Mouse (Mus musculus) midbrain, embryonic 14.5 days (tissue): ENCODE data around the gene Fsd1l. TPM values are rescaled to one million over a fixed set of nuclear protein-coding genes. Genes with fewer than 3 reads are reported as not detected.
"Not testable (repeated sequence)": the region's sequence is repeated elsewhere in the genome, so short reads cannot be mapped to it uniquely, and the experiment has no call there.

Experiments used
- ATAC-seq: fragments of 200-750 bp; cut with Nextera tagmentation; 2 replicates; pipeline ENCODE4 v1.8.0; 2017; ENCODE audit warnings: moderate number of reproducible peaks, moderate library complexity; ENCODE audit not compliant: low FRiP score, low TSS enrichment
- DNase-seq: peaks from one replicate; pipeline ENCODE4 v3.0.0-alpha.2; 2015
- H3K27ac ChIP-seq: fragments of 300-500 bp; sonication (generic); replicated peaks from 2 replicates; pipeline ENCODE4 v1.5.1; 2014; ENCODE audit warnings: mild to moderate bottlenecking, low read depth, low read length, moderate library complexity
- H3K27me3 ChIP-seq: fragments of 300-500 bp; sonication (generic); 2 replicates; pipeline ENCODE4 v1.6.1; 2014; ENCODE audit warnings: low read length, control low read depth, mixed read lengths; ENCODE audit not compliant: control insufficient read depth, insufficient read depth
- H3K36me3 ChIP-seq: fragments of 300-500 bp; sonication (generic); 2 replicates; pipeline ENCODE4 v1.6.1; 2014; ENCODE audit warnings: low read length, control low read depth; ENCODE audit not compliant: control insufficient read depth, insufficient read depth
- H3K4me1 ChIP-seq: fragments of 300-500 bp; sonication (generic); 2 replicates; pipeline ENCODE4 v1.6.1; 2014; ENCODE audit warnings: mild to moderate bottlenecking, antibody characterized with exemption, low read length, control low read depth; ENCODE audit not compliant: control insufficient read depth, insufficient read depth
- H3K4me2 ChIP-seq: fragments of 300-500 bp; sonication (generic); 2 replicates; pipeline ENCODE4 v1.6.1; 2014; ENCODE audit warnings: mild to moderate bottlenecking, low read length, moderate library complexity
- H3K4me3 ChIP-seq: fragments of 300-500 bp; sonication (generic); replicated peaks from 2 replicates; pipeline ENCODE4 v1.5.1; 2014; ENCODE audit warnings: low read depth, low read length
- H3K9ac ChIP-seq: fragments of 300-500 bp; sonication (generic); replicated peaks from 2 replicates; pipeline ENCODE4 v1.6.1; 2014; ENCODE audit warnings: mild to moderate bottlenecking, low read length, moderate library complexity
- H3K9me3 ChIP-seq: fragments of 300-500 bp; sonication (generic); 2 replicates; pipeline ENCODE4 v1.6.1; 2016; ENCODE audit warnings: low read length, control low read depth, mixed read lengths; ENCODE audit not compliant: control insufficient read depth
- WGBS: fragments of 180-500 bp; shearing (Covaris S2); extraction: QIAGEN DNeasy Blood & Tissue Kit; methylation state at CpG from one replicate; pipeline ENCODE4 v1.1.7; 2014; 5-methylcytosine and 5-hydroxymethylcytosine counted together
- polyA plus RNA-seq: library from polyadenylated mRNA; unstranded; fragments of >200 nt; fragmentation: Nextera tagmentation; extraction: Ambion mirVana; gene quantifications from 2 replicates; pipeline ENCODE4 v1.2.1, GENCODE M21; 2014

The Fsd1l gene
- polyA plus RNA-seq, 1 experiment from 2014 or later: 37.0 TPM

DNA sequence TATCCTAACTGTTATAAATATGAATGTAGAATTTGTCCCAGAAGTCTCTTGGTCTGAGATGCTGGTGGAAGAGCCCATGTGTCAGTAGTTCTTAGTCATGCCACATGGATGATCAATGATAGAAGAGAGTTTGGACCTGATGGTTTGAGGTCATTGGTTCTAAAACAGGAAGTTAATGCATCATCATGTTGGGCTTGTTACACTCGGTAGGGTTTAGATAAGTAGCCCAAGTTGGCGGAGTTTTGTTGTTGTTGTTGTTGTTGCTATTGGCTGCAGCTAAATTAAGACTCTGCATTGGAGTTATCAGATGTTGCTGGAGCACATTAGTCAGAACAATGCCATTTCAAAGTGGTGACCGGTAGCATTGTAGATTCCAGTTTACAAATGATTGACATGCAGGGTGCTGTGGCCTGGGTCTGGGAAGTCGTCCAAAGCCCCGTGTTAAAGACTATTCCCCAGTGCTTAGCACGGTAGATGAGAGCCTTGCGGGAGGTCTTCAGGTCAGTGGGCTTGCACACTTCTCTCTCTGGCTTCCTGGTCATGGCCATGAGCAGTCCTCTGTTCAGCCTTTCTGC lies 7.4 kb downstream of the Fsd1l start:
- Histone ChIP-seq H3K4me3 (no peak overlapping the region), H3K27ac (no peak overlapping the region), H3K4me1 (peaks cover 44% of the 10 kb centered on the region), H3K36me3 (0 out of 2 replicates have a peak, but pooled peaks cover 5% of the 10 kb centered on the region), H3K4me2 (no peak overlapping the region), H3K9ac (no peak overlapping the region), H3K9me3 (no peaks in the 10 kb centered on the region), H3K27me3 (no peaks in the 10 kb centered on the region)
- WGBS: 82% methylated on average over 7 of the region's 7 CpGs
- ATAC-seq (no peak), DNase-seq (no peak)

DNA sequence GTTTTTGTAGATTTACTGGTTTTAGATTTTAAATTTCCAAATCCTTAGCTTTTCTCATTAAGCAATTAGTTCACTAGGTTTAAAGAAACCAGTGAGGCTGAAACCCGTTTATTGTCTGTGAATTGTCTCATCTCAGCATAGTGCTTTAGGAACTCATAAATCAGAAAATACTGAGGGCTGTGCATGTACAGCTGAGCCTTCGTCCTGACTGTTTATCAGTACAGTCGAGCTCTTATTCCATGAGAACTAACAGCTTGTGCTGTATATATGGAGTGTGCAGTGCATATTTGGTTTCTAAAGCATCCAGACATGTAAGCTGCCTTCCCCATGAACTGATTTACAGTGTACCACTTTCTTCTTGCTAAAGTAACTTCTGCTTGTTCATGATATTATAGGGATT lies 26.8 kb downstream of the Fsd1l start:
- no peaks in the 10 kb centered on the region for H3K9me3 ChIP-seq
- H3K4me3 ChIP-seq: no peak overlapping the region
- H3K4me1 ChIP-seq: no peaks in the 10 kb centered on the region
- H3K27me3 ChIP-seq: no peaks in the 10 kb centered on the region
- H3K9ac ChIP-seq: no peak overlapping the region
- 89% methylated on average over 3 of the region's 3 CpGs for whole genome bisulfite sequencing
- H3K27ac ChIP-seq: no peak overlapping the region
- peaks cover 40% of the 10 kb centered on the region for H3K36me3 ChIP-seq
- no peak for DNase-seq
- no peak for ATAC-seq
- H3K4me2 ChIP-seq: no peak overlapping the region

DNA sequence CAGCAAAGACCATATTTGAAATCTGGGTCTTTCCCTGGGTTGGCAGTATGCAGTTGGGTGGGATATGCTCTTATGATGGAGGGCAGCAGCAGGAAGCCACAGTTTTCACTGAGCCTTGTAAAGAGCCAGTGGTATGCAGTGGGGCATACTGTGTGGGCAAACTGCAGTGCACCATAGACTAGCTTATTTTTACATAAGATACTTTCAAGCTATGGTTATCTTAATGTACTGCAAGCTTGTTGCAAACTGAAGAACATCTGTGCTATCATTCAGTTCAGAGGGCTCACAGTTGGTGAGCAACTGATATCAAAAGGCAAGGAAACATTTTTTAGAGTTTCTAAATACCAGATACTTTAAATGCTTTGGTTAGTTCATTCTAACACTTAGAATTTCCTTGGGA lies 29.4 kb downstream of the Fsd1l start:
- Histone ChIP-seq H3K4me3 (no peak overlapping the region), H3K4me1 (no peaks in the 10 kb centered on the region), H3K27ac (no peak overlapping the region), H3K4me2 (no peak overlapping the region), H3K9me3 (no peaks in the 10 kb centered on the region), H3K27me3 (no peaks in the 10 kb centered on the region), H3K36me3 (peaks cover 36% of the 10 kb centered on the region), H3K9ac (no peak overlapping the region)
- DNase-seq (no peak), ATAC-seq (no peak)

DNA sequence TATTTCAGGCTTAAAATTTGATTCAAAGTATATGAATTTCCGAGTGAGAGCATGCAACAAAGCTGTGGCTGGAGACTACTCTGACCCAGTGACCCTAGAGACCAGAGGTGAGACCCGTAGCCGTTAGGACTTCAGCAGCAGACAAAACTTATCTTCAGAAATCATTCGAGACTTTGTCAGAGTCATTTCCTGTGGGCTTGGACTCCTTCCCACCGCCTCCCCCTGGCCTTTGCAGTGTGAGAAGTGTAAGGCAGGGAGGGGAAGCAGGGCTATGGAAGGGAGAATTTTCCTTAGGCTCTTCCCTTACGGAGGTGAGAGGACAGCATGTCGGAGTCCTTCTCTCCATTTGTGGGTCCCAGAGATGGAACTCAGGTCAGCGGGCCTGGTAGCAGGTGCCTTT lies 50.8 kb downstream of the Fsd1l start:
- ATAC-seq: no peak
- Histone ChIP-seq H3K4me3 (no peak overlapping the region), H3K9ac (no peak overlapping the region), H3K27me3 (no peaks in the 10 kb centered on the region), H3K4me1 (no peaks in the 10 kb centered on the region), H3K4me2 (no peak overlapping the region), H3K9me3 (no peaks in the 10 kb centered on the region), H3K27ac (no peak overlapping the region), H3K36me3 (peaks cover 32% of the 10 kb centered on the region)
- 93% methylated on average over 8 of the region's 8 CpGs for WGBS
- DNase-seq: no peak

DNA sequence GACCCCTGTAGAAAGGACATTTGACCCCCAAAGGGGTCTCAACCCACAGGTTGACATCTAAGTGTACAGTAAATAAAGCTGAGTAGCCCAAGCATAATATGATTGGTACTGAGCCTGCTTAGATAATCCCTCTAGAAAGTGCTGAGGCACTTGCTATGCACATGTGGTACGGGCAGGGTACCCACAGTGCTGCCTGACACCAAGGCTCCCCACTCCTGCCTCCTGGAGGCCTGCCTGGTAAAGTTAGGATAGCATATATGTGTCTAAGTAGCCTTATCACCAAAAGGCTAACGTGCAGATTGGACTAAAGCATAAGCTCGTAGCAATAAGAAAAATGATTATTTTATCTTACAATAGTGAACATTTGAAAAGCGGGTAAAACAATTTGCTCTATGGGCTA lies 57.7 kb downstream of the Fsd1l start:
- Histone ChIP-seq H3K4me2 (no peak overlapping the region), H3K36me3 (peaks cover 21% of the 10 kb centered on the region), H3K4me3 (no peak overlapping the region), H3K27me3 (no peaks in the 10 kb centered on the region), H3K9ac (no peak overlapping the region), H3K9me3 (no peaks in the 10 kb centered on the region), H3K27ac (no peak overlapping the region), H3K4me1 (no peaks in the 10 kb centered on the region)
- WGBS: 92% methylated on average over 4 of the region's 4 CpGs
- no peak for ATAC-seq
- no peak for DNase-seq

DNA sequence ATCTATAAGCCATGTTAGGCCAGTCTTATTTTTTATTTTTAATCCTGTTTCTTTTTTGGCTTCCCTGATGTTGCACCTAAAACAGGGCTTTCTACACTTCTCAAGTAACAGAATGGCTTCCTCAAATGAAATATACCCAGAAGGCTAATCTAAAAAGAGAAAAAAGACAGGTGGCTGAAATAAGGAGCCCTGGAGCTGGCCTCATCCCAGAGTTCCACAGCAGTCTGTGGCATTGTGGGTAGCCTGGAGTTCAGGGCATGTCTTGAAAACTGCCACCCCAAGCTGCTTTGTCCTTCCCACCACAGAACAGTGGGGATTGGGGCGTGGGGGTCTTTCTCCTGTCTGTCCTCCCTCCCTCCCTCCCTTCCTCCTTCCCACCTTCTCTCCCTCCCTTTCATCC lies 60.1 kb downstream of the Fsd1l start:
- H3K9me3 ChIP-seq: no peaks in the 10 kb centered on the region
- no peak overlapping the region for H3K9ac ChIP-seq
- H3K27ac ChIP-seq: no peak overlapping the region
- H3K4me2 ChIP-seq: no peak overlapping the region
- H3K27me3 ChIP-seq: no peaks in the 10 kb centered on the region
- no peak for DNase-seq
- no peak for ATAC-seq
- WGBS: 77% methylated on average over 1 of the region's 1 CpGs
- no peak overlapping the region for H3K4me3 ChIP-seq
- H3K36me3 ChIP-seq: peaks cover 34% of the 10 kb centered on the region
- no peaks in the 10 kb centered on the region for H3K4me1 ChIP-seq

DNA sequence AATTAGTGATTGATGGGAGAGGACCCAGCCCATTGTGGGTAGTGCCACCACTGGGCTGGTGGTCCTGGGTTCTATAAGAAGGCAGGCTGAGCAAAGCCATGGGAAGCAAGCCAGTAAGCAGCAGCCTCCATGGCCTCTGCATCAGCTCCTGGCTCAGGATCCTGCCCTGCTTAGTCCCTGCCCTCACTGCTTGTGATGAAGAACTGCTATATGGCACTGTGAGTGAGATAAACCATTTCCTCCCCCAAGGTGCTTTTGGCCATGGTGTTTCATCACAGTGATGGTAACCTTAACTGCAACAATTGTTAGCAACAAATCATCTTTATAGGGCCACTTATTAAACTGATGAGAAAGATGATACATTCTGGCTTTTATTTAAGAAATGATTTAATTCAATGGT lies 77.9 kb downstream of the Fsd1l start:
- not testable (repeated sequence) for H3K9ac ChIP-seq, H3K4me1 ChIP-seq, H3K27ac ChIP-seq, DNase-seq, H3K4me3 ChIP-seq, H3K36me3 ChIP-seq, H3K4me2 ChIP-seq, H3K9me3 ChIP-seq, H3K27me3 ChIP-seq, ATAC-seq

DNA sequence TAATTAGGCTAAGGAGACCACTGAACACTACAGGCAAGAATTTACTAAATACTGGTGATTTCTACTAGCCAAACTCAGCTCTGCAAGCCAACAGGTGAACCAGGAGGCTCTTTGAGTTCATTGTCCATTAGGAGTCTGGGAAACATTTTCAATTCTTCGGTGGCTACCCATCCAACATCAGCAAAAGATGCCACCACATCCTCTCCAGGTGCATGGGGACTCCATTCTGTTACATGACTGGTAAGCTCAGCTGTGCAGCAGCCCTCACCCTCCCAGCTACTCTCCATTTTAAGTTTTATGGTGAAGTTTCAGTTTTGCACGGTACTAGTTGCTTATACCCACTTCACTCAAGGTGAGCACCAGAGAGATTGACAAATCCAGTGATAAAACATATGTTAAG lies 78.8 kb downstream of the Fsd1l start:
- no peak for ATAC-seq
- no peak for DNase-seq
- no peaks in the 10 kb centered on the region for H3K9me3 ChIP-seq
- H3K36me3 ChIP-seq: no peaks in the 10 kb centered on the region
- H3K4me3 ChIP-seq: no peak overlapping the region
- no peak overlapping the region for H3K9ac ChIP-seq
- 93% methylated on average over 2 of the region's 2 CpGs for WGBS
- H3K4me2 ChIP-seq: no peak overlapping the region
- H3K27me3 ChIP-seq: no peaks in the 10 kb centered on the region
- no peak overlapping the region for H3K27ac ChIP-seq
- H3K4me1 ChIP-seq: peaks cover 5% of the 10 kb centered on the region; the same call in 1 of the 2 replicates

DNA sequence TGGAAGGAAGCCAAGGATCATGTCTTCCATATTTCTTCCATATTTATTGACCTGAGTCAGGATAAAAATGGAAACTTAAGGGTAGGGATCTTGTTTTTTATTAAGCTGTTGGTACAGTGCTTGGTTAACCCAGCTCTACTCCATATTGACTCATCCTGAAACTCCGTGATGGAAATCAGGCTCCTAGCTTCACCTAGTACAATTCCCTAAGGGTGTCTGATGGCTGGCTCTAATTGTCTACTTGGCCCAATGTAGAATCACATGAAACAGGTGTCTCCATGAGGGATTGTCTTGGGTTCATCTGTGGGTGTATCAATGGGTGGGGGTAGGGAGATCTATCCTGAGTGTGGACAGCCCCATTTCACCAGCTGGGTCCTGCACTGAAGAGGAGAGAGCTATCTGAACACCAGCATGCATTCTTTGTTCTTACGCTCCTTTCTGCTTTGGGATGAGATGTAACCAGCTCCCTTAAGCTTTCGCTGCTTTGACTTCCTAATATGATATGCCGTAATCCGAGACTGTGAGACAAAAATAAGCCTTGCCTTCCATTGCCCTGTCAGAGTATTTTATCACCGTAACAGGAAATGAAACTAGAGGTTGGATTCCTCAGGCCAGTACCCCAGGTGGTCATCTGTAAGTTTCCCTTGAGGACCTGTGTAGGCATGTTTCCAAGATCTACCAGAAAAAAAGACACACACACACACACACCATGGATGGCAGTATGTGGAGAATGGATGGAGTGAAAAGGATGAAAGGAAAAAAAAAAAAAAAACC lies 79.5 kb downstream of the Fsd1l start:
- H3K4me3 ChIP-seq: no peak overlapping the region
- WGBS: 93% methylated on average over 6 of the region's 6 CpGs

More for the DNA sequence above, 79.5 kb downstream of the Fsd1l start:
- Histone ChIP-seq H3K9me3 (no peaks in the 10 kb centered on the region), H3K4me1 (peaks cover 11% of the 10 kb centered on the region), H3K9ac (no peak overlapping the region), H3K27me3 (no peaks in the 10 kb centered on the region), H3K36me3 (no peaks in the 10 kb centered on the region), H3K4me2 (no peak overlapping the region), H3K27ac (no peak overlapping the region)
- no peak for DNase-seq
- no peak for ATAC-seq
